Comparison of ENCODE assay signal across 28 mouse cellular contexts in genomic region chr6:17340406-17340805, GRCm38 (mm10). TPM values are rescaled to one million over a fixed set of nuclear protein-coding genes. Genes with fewer than 3 reads are reported as not detected.
DNase-seq lines count a peak whose midpoint lies in the region; ATAC-seq and TF ChIP-seq lines count a peak whose summit lies in the region.
"Had no signal": no experiment of that assay in that cellular context is flagged by ENCODE, and none has a peak within 500 bp of the region (broad histone marks: within the 10 kb centered on the region; RNA-seq: fewer than 3 reads in every experiment).

No protein-coding gene starts in this region.

- H3K4me1 ChIP-seq in neural tube, embryonic 15.5 days: no peaks in the 10 kb centered on the region
- H3K4me1 ChIP-seq in liver, embryonic 14.5 days (replicated peaks; ENCODE audit: control insufficient read depth in 2 of 2, insufficient read depth in 2 of 2, low read length in 1 of 2): no peaks in the 10 kb centered on the region
- H3K4me1 ChIP-seq: embryonic facial prominence, embryonic 13.5 days; forebrain, embryonic 12.5 days; heart, embryonic 15.5 days; intestine, embryonic 15.5 days; limb, embryonic 15.5 days; midbrain, embryonic 13.5 days; neural tube, embryonic 13.5 days had no signal

- no peaks in the 10 kb centered on the region for H3K36me3 ChIP-seq in neural tube, embryonic 15.5 days
- no peaks in the 10 kb centered on the region for H3K36me3 ChIP-seq in liver, embryonic 14.5 days (replicated peaks; ENCODE audit: control insufficient read depth, insufficient read depth, low read depth)
- H3K36me3 ChIP-seq: embryonic facial prominence, embryonic 13.5 days; forebrain, embryonic 12.5 days; heart, embryonic 15.5 days; intestine, embryonic 15.5 days; midbrain, embryonic 13.5 days; neural tube, embryonic 13.5 days had no signal

- WGBS in neural tube, embryonic 15.5 days: 3% methylated on average over 2 of the region's 2 CpGs
- WGBS in liver, embryonic 14.5 days (ENCODE audit: insufficient replicate concordance): 4% methylated on average over 2 of the region's 2 CpGs

- TF ChIP-seq CTCF in liver, embryonic 14.5 days (IDR thresholded peaks at IDR 0.05; ENCODE audit: low read depth): no peak
- TF ChIP-seq CTCF in gastrocnemius, adult 2 months (IDR thresholded peaks at IDR 0.05): no peak

- H3K9me3 ChIP-seq in neural tube, embryonic 15.5 days (replicated peaks): no peaks in the 10 kb centered on the region
- H3K9me3 ChIP-seq in liver, embryonic 14.5 days (ENCODE audit: control insufficient read depth, low read length): no peaks in the 10 kb centered on the region
- H3K9me3 ChIP-seq: embryonic facial prominence, embryonic 13.5 days; forebrain, embryonic 12.5 days; heart, embryonic 15.5 days; intestine, embryonic 15.5 days; limb, embryonic 15.5 days; midbrain, embryonic 13.5 days; neural tube, embryonic 13.5 days had no signal

- H3K4me2 ChIP-seq in neural tube, embryonic 15.5 days: no peak overlapping the region
- no peak overlapping the region; the same call in 1 of the 2 replicates for H3K4me2 ChIP-seq in liver, embryonic 14.5 days (ENCODE audit: low read depth)
- H3K4me2 ChIP-seq: embryonic facial prominence, embryonic 13.5 days; forebrain, embryonic 12.5 days; heart, embryonic 15.5 days; intestine, embryonic 15.5 days; limb, embryonic 15.5 days; midbrain, embryonic 13.5 days; neural tube, embryonic 13.5 days had no signal

- H3K27me3 ChIP-seq in neural tube, embryonic 15.5 days (replicated peaks): no peaks in the 10 kb centered on the region
- no peaks in the 10 kb centered on the region for H3K27me3 ChIP-seq in liver, embryonic 14.5 days (ENCODE audit: control insufficient read depth, insufficient read depth, low read length)
- H3K27me3 ChIP-seq: embryonic facial prominence, embryonic 13.5 days; forebrain, embryonic 12.5 days; heart, embryonic 15.5 days; intestine, embryonic 15.5 days; limb, embryonic 15.5 days; midbrain, embryonic 13.5 days; neural tube, embryonic 13.5 days had no signal

- no peak overlapping the region for H3K4me3 ChIP-seq in neural tube, embryonic 15.5 days (replicated peaks)
- H3K4me3 ChIP-seq in liver, embryonic 14.5 days (ENCODE audit: insufficient read depth in 1 of 2, low read depth in 2 of 2, low read length in 2 of 2): no peak overlapping the region
- no peak overlapping the region for H3K4me3 ChIP-seq in gastrocnemius, adult 2 months
- H3K4me3 ChIP-seq: embryonic facial prominence, embryonic 13.5 days; erythroblast, embryonic 14.5 days; forebrain, embryonic 12.5 days; heart, embryonic 15.5 days; intestine, embryonic 15.5 days; limb, embryonic 15.5 days; midbrain, embryonic 13.5 days; neural tube, embryonic 13.5 days had no signal

- intact Hi-C loops in heart, postnatal 10 days (cut with DNase I): no loop called here
- intact Hi-C loops in gastrocnemius, adult 2 months (cut with DNase I): no loop called here

- TF ChIP-seq EP300 in liver, embryonic 14.5 days (IDR thresholded peaks at IDR 0.05; ENCODE audit: low read depth): no peak

- ATAC-seq in neural tube, embryonic 15.5 days (ENCODE audit: low FRiP score): no peak
- ATAC-seq in liver, embryonic 14.5 days (ENCODE audit: insufficient read depth): 0 out of 2 replicates have a peak, but pooled peaks have one; percentile 13
- ATAC-seq: hindbrain, embryonic 16.5 days; intestine, embryonic 15.5 days; lung, postnatal 0 days; midbrain, embryonic 13.5 days had no signal

- DNase-seq in heart, adult 11 months: peak; percentile 55
- no peak for DNase-seq in heart, postnatal 10 days
- DNase-seq in neural tube, embryonic 10.5 days (ENCODE audit: extremely low spot score, low spot score): peak; percentile 29
- DNase-seq in liver, embryonic 14.5 days (ENCODE audit: low read depth in 3 of 3, low spot score in 3 of 3): peak in 2 of 3 experiments; percentile 7 to 16
- no peak for DNase-seq in layer of hippocampus, postnatal 10 days (ENCODE audit: low spot score in 2 of 2)
- no peak for DNase-seq in gastrocnemius, adult 2 months
- DNase-seq in lung, postnatal 36 days: no peak
- DNase-seq: adrenal gland, postnatal 14 days; cerebellum, adult 9-10 months; heart, postnatal 4 days; kidney, adult 9 months; kidney, postnatal 14 days; left cerebral cortex, postnatal 4 days; thymus, adult 2 months; thymus, postnatal 4 days had no signal

- H3K27ac ChIP-seq in neural tube, embryonic 15.5 days (replicated peaks): no peak overlapping the region
- no peak overlapping the region for H3K27ac ChIP-seq in liver, embryonic 14.5 days
- no peak overlapping the region for H3K27ac ChIP-seq in gastrocnemius, adult 2 months
- H3K27ac ChIP-seq: embryonic facial prominence, embryonic 13.5 days; forebrain, embryonic 12.5 days; heart, embryonic 15.5 days; intestine, embryonic 15.5 days; limb, embryonic 15.5 days; midbrain, embryonic 13.5 days; neural tube, embryonic 13.5 days; stomach, postnatal 0 days had no signal

- H3K9ac ChIP-seq in neural tube, embryonic 15.5 days (replicated peaks): no peak overlapping the region
- H3K9ac ChIP-seq in liver, embryonic 14.5 days (replicated peaks): no peak overlapping the region
- H3K9ac ChIP-seq: embryonic facial prominence, embryonic 13.5 days; forebrain, embryonic 12.5 days; heart, embryonic 15.5 days; intestine, embryonic 15.5 days; limb, embryonic 15.5 days; midbrain, embryonic 13.5 days; neural tube, embryonic 13.5 days had no signal

RNA-seq across cellular contexts. Expression of gene Cav1, which starts 34.3 kb away (rescaled TPM):
- total RNA-seq in heart, postnatal 10 days (2021): 100 to 1,000 TPM; 562 to 563 TPM
- 39.2 and 72.5 TPM in 2 replicates for polyA plus RNA-seq in neural tube, embryonic 15.5 days (2015; fragmentation: Nextera tagmentation; extraction: Ambion mirVana)
- 0.84 and 1.8 TPM in 2 replicates for polyA plus RNA-seq in liver, embryonic 14.5 days (2012; rRNA removed)
- 3.5 TPM in 2 replicates for polyA plus RNA-seq in liver, embryonic 14.5 days (2014; fragmentation: Nextera tagmentation; extraction: Ambion mirVana)
- total RNA-seq in layer of hippocampus, postnatal 10 days (2021): 10 to 100 TPM; 40.8 to 40.9 TPM
- total RNA-seq in gastrocnemius, adult 2 months (2021): 100 to 1,000 TPM in 1 of 2 experiments, 10 to 100 TPM in 1; 82.9 to 125 TPM
- total RNA-seq: megakaryocyte progenitor cell, adult 5-6 weeks had no signal
- polyA plus RNA-seq: erythroblast, embryonic 14.5 days had no signal

RNA-seq across cellular contexts. Expression of gene Cav2, which starts 59.4 kb away (rescaled TPM):
- total RNA-seq in heart, postnatal 10 days (2021): 10 to 100 TPM; 70.9 to 79.4 TPM
- polyA plus RNA-seq in neural tube, embryonic 15.5 days (2015; fragmentation: Nextera tagmentation; extraction: Ambion mirVana): 22.5 and 23.3 TPM in 2 replicates
- polyA plus RNA-seq in liver, embryonic 14.5 days (2012; rRNA removed): 0.61 and 0.87 TPM in 2 replicates
- polyA plus RNA-seq in liver, embryonic 14.5 days (2014; fragmentation: Nextera tagmentation; extraction: Ambion mirVana): 2.2 and 2.6 TPM in 2 replicates
- 10 to 100 TPM; 28.3 to 31.8 TPM for total RNA-seq in layer of hippocampus, postnatal 10 days (2021)
- 10 to 100 TPM; 13.8 to 24.2 TPM for total RNA-seq in gastrocnemius, adult 2 months (2021)
- polyA plus RNA-seq: erythroblast, embryonic 14.5 days had no signal

Comparison
In these comparisons a context has a peak if more than half of its experiments do, and no peak if none do; other contexts are left out.
1. DNase-seq: peak in heart, adult 11 months (single experiment), neural tube, embryonic 10.5 days (single experiment) and liver, embryonic 14.5 days (2 of 3); none in heart, postnatal 10 days (0 of 2), layer of hippocampus, postnatal 10 days (0 of 2), gastrocnemius, adult 2 months (single experiment) and lung, postnatal 36 days (single experiment).
2. RNA of gene Cav1, which starts 34.3 kb away (total RNA-seq): 562 to 563 TPM in heart, postnatal 10 days; 82.9 to 125 TPM in gastrocnemius, adult 2 months and 40.8 to 40.9 TPM in layer of hippocampus, postnatal 10 days; every median in the first group is over 4 times any median in the second.